Mouse (Mus musculus): ENCODE data around the gene Mgst2.

DNA sequence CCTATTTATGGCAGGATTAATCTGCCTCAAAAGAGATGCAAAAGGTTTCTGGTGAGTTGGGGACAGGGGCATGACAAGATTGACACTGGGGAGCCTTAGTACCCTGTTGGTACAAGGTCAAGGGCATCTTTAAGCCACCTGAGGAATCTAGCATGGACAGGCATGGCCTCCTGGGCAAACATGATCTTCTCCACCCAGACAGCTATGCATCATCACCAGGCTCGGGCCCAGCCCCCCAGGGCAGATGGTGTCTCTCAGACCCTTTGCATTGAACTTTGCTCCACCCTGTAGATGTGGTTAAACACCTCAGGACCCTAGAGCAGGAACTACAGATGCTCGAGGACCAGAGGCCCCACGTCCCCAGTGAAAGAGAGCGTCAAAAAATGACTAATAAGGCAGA lies at the start of gene Mgst2:
- no peak for TF ChIP-seq CTCF (IDR thresholded peaks at IDR 0.05; ENCODE audit: control insufficient read depth, insufficient read depth, insufficient read length)
- no peak for TF ChIP-seq FOSL1 (IDR thresholded peaks at IDR 0.05; ENCODE audit: insufficient read depth, low read length, poor library complexity, severe bottlenecking)
- TF ChIP-seq MAX (IDR thresholded peaks at IDR 0.05) = no peak
- no peak for TF ChIP-seq MYOD1 (IDR thresholded peaks at IDR 0.05; ENCODE audit: control insufficient read depth, insufficient read length, low read depth)
- TF ChIP-seq USF1 (IDR thresholded peaks at IDR 0.05; ENCODE audit: low read depth) = no peak
- TF ChIP-seq MYOG (IDR thresholded peaks at IDR 0.05; ENCODE audit: control insufficient read depth, extremely low read depth, insufficient read length) = no peak
- no peak for TF ChIP-seq CEBPB (IDR thresholded peaks at IDR 0.05; ENCODE audit: low read depth)
